Mouse (Mus musculus) CD4-positive, CD25-positive, alpha-beta regulatory T cell, adult 2 months (primary cell): ENCODE measurements around the gene 4933430I17Rik.

Experiments used
- DNase-seq: peaks from one replicate; pipeline ENCODE4 v3.0.0-alpha.2; 2012; ENCODE audit warnings: low read depth, low spot score

4933430I17Rik gene

GRCm38 (mm10) chr4:62503374-62503970 is 21.7 kb upstream of the 4933430I17Rik start, which contains the start of gene Hdhd3:
Gene Hdhd3 (minus strand): TSS chr4:62503467.
- DNase-seq: no peak

- no peak for DNase-seq
These were observed 19.2 kb upstream of the 4933430I17Rik start for GRCm38 (mm10) chr4:62505991-62506390.

- peak; percentile 69 for DNase-seq
These were observed 18.4 kb upstream of the 4933430I17Rik start for GRCm38 (mm10) chr4:62506798-62507197.

GRCm38 (mm10) chr4:62508839-62509238 is 16.3 kb upstream of the 4933430I17Rik start:
- DNase-seq: no peak

- DNase-seq: no peak
These were observed 15.2 kb upstream of the 4933430I17Rik start for GRCm38 (mm10) chr4:62509946-62510345.

- no peak for DNase-seq
These were observed 11.1 kb upstream of the 4933430I17Rik start for GRCm38 (mm10) chr4:62513998-62514506.

- no peak for DNase-seq
These were observed 10.2 kb upstream of the 4933430I17Rik start for GRCm38 (mm10) chr4:62514995-62515394.

GRCm38 (mm10) chr4:62515490-62515889 is 9.7 kb upstream of the 4933430I17Rik start:
- DNase-seq: no peak

- no peak for DNase-seq
These were observed 9.1 kb upstream of the 4933430I17Rik start for GRCm38 (mm10) chr4:62516079-62516478.

GRCm38 (mm10) chr4:62516579-62516978 is 8.6 kb upstream of the 4933430I17Rik start:
- DNase-seq: no peak

GRCm38 (mm10) chr4:62517046-62517445 is 8.1 kb upstream of the 4933430I17Rik start:
- DNase-seq: no peak

GRCm38 (mm10) chr4:62517538-62518415 is 7.4 kb upstream of the 4933430I17Rik start:
- no peak for DNase-seq

- peak; percentile 34 for DNase-seq
These were observed 6.6 kb upstream of the 4933430I17Rik start for GRCm38 (mm10) chr4:62518416-62519121.

GRCm38 (mm10) chr4:62519122-62519848 is 5.9 kb upstream of the 4933430I17Rik start:
- no peak for DNase-seq

GRCm38 (mm10) chr4:62519849-62520233 is 5.3 kb upstream of the 4933430I17Rik start, which contains the start of gene Alad:
Gene Alad (minus strand): TSS chr4:62519918.
- peak; percentile 81 for DNase-seq

GRCm38 (mm10) chr4:62520892-62521400 is 4.2 kb upstream of the 4933430I17Rik start:
- DNase-seq: no peak

GRCm38 (mm10) chr4:62525489-62525811 is 281 bp downstream of the 4933430I17Rik start:
- DNase-seq: no peak

- DNase-seq: no peak
These were observed 1.1 kb downstream of the 4933430I17Rik start for GRCm38 (mm10) chr4:62526256-62526655.

- no peak for DNase-seq
These were observed 2.5 kb downstream of the 4933430I17Rik start for GRCm38 (mm10) chr4:62527655-62528054.

GRCm38 (mm10) chr4:62533729-62534128 is 8.6 kb downstream of the 4933430I17Rik start:
- DNase-seq: no peak

GRCm38 (mm10) chr4:62541802-62542201 is 16.6 kb downstream of the 4933430I17Rik start:
- no peak for DNase-seq
